In genomic region chr7:112280474-112280873, GRCm38 (mm10) we compare ENCODE assay signal across 20 mouse cellular contexts. TPM values are rescaled to one million over a fixed set of nuclear protein-coding genes. Genes with fewer than 3 reads are reported as not detected.
A peak's percentile ranks its signal among the peaks of the same experiment; 100 is the strongest.
DNase-seq lines count a peak whose midpoint lies in the region; ATAC-seq lines count a peak whose summit lies in the region.
"Had no signal": no experiment of that assay in that cellular context is flagged by ENCODE, and none has a peak within 500 bp of the region (broad histone marks: within the 10 kb centered on the region; RNA-seq: fewer than 3 reads in every experiment).

No protein-coding gene starts in this region.

- peak; percentile 99 for DNase-seq in heart, adult 11 months
- no peak for DNase-seq in heart, postnatal 36 days
- DNase-seq in heart, postnatal 14 days, result peak; percentile 45 to 52
- no peak for DNase-seq in midbrain, embryonic 14.5 days
- no peak for DNase-seq in right cerebral cortex, postnatal 36 days (ENCODE audit: low spot score in 2 of 2)
- DNase-seq: adrenal gland, postnatal 14 days; cerebellum, adult 18-20 months; kidney, adult 8-10 months; layer of hippocampus, adult 9-11 months; lung, adult 18-20 months; lung, postnatal 4 days; right cerebral cortex, postnatal 4 days; thymus, postnatal 25 days had no signal

- peak overlapping the region; percentile 80 for H3K27ac ChIP-seq in brown adipose tissue, adult 24 weeks (replicated peaks; ENCODE audit: low read depth, low read length)
- peak overlapping the region; percentile 65 for H3K27ac ChIP-seq in heart, embryonic 11.5 days (ENCODE audit: low read depth, low read length)
- no peak overlapping the region for H3K27ac ChIP-seq in midbrain, embryonic 14.5 days (replicated peaks; ENCODE audit: low read depth, low read length)
- H3K27ac ChIP-seq: limb, embryonic 15.5 days had no signal

- no peak overlapping the region for H3K4me2 ChIP-seq in heart, embryonic 11.5 days
- no peak overlapping the region for H3K4me2 ChIP-seq in midbrain, embryonic 14.5 days (ENCODE audit: low read length)
- H3K4me2 ChIP-seq: limb, embryonic 15.5 days; midbrain, embryonic 11.5 days had no signal

- no peaks in the 10 kb centered on the region for H3K36me3 ChIP-seq in heart, embryonic 11.5 days (ENCODE audit: control insufficient read depth, insufficient read depth, low read length)
- H3K36me3 ChIP-seq in midbrain, embryonic 14.5 days (ENCODE audit: control insufficient read depth, insufficient read depth, low read length), result no peaks in the 10 kb centered on the region
- H3K36me3 ChIP-seq: limb, embryonic 15.5 days had no signal

- intact Hi-C loops in heart, postnatal 36 days (cut with DNase I), result loop anchor here (2.0 to 5.0 kb wide), 2 partner anchors 14 to 98 kb away; no protein-coding TSS in a partner anchor
- intact Hi-C loops in heart, postnatal 14 days (cut with DNase I), result no loop called here

- WGBS in heart, embryonic 11.5 days (ENCODE audit: insufficient replicate concordance), result 12% methylated on average over 3 of the region's 3 CpGs
- WGBS in midbrain, embryonic 14.5 days, result 78% methylated on average over 3 of the region's 3 CpGs

- H3K9me3 ChIP-seq in heart, embryonic 11.5 days (replicated peaks; ENCODE audit: control insufficient read depth, low read length), result no peaks in the 10 kb centered on the region
- no peaks in the 10 kb centered on the region for H3K9me3 ChIP-seq in midbrain, embryonic 14.5 days (ENCODE audit: control insufficient read depth, low read length)
- H3K9me3 ChIP-seq: limb, embryonic 15.5 days had no signal

- peak; percentile 27; the same call in 1 of the 2 replicates for ATAC-seq in heart, embryonic 11.5 days (replicated peaks; ENCODE audit: insufficient number of reproducible peaks, low FRiP score, low TSS enrichment)
- no peak for ATAC-seq in midbrain, embryonic 14.5 days (ENCODE audit: low FRiP score, low TSS enrichment)
- ATAC-seq: activated CD4-positive, CD25-positive, alpha-beta regulatory T cell, adult 4 months; inflammation-experienced regulatory T-cells, adult 6 months; Patski had no signal

- H3K27me3 ChIP-seq in heart, embryonic 11.5 days (ENCODE audit: control insufficient read depth, insufficient read depth, low read length), result no peaks in the 10 kb centered on the region
- no peaks in the 10 kb centered on the region for H3K27me3 ChIP-seq in midbrain, embryonic 14.5 days (ENCODE audit: control insufficient read depth, insufficient read depth, low read length)
- H3K27me3 ChIP-seq: limb, embryonic 15.5 days; Patski had no signal

- H3K9ac ChIP-seq in heart, embryonic 11.5 days (ENCODE audit: low read depth, low read length), result no peak overlapping the region
- H3K9ac ChIP-seq in midbrain, embryonic 14.5 days (replicated peaks; ENCODE audit: low read length), result no peak overlapping the region
- H3K9ac ChIP-seq: limb, embryonic 15.5 days had no signal

- H3K4me1 ChIP-seq in brown adipose tissue, adult 24 weeks (ENCODE audit: control insufficient read depth, insufficient read depth, insufficient read length, low read length), result peaks cover 32% of the 10 kb centered on the region; the same call in 1 of the 2 replicates
- peaks cover 81% of the 10 kb centered on the region for H3K4me1 ChIP-seq in heart, embryonic 11.5 days (ENCODE audit: control insufficient read depth, insufficient read depth, low read length)
- H3K4me1 ChIP-seq in midbrain, embryonic 14.5 days (ENCODE audit: control insufficient read depth, insufficient read depth, low read length), result no peaks in the 10 kb centered on the region

- no peak overlapping the region for H3K4me3 ChIP-seq in brown adipose tissue, adult 24 weeks (ENCODE audit: insufficient read depth, low read depth, low read length)
- H3K4me3 ChIP-seq in heart, embryonic 11.5 days (ENCODE audit: low read depth, low read length), result no peak overlapping the region
- H3K4me3 ChIP-seq in midbrain, embryonic 14.5 days (replicated peaks; ENCODE audit: low read depth, low read length), result no peak overlapping the region
- H3K4me3 ChIP-seq: limb, embryonic 15.5 days had no signal

RNA-seq across cellular contexts. Expression of gene Mical2, which starts 54.8 kb away (rescaled TPM):
- total RNA-seq in heart, postnatal 36 days (2021), result 100 to 1,000 TPM in 1 of 2 experiments, 10 to 100 TPM in 1; 80.8 to 101 TPM
- polyA plus RNA-seq in brown adipose tissue, adult 24 weeks (2012; ENCODE audit: insufficient read depth, insufficient read length, missing spikeins), result 11.3 and 18.7 TPM in 2 replicates
- polyA plus RNA-seq in heart, embryonic 11.5 days (2014; fragmentation: Nextera tagmentation; extraction: Ambion mirVana), result 117 and 132 TPM in 2 replicates
- 100 to 1,000 TPM; 105 to 127 TPM for total RNA-seq in heart, postnatal 14 days (2021)
- polyA plus RNA-seq in midbrain, embryonic 14.5 days (2014; fragmentation: Nextera tagmentation; extraction: Ambion mirVana), result 1.6 and 2.1 TPM in 2 replicates

Comparison
In these comparisons a context has a peak if more than half of its experiments do, and no peak if none do; other contexts are left out.
1. DNase-seq: peak in heart, adult 11 months (single experiment) and heart, postnatal 14 days (2 of 2); none in heart, postnatal 36 days (0 of 2), midbrain, embryonic 14.5 days (single experiment) and right cerebral cortex, postnatal 36 days (0 of 2).